ENCODE assay signal across 10 mouse cellular contexts in the genomic region with DNA sequence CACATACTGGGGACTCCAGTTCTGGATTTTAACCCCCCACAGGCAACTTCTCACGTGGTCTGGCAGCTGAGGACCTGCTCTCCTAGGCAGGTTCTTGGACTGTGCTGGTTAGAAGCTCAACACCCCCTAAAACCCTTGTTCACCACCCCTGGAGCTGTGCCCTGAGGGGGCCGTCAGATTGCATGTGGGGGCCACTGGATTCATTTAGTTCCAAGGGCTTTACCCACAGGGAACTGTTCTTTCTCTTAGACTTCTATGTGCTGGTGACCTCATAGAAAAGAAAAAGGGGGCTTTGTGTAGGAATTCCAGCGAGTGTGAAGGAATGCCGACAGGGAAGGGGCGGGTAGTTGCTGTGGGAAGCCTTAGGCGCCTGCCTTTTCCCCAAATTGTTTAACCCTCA. TPM values are rescaled to one million over a fixed set of nuclear protein-coding genes. Genes with fewer than 3 reads are reported as not detected.
A peak's percentile ranks its signal among the peaks of the same experiment; 100 is the strongest.
DNase-seq lines count a peak whose midpoint lies in the region; ATAC-seq and TF ChIP-seq lines count a peak whose summit lies in the region.
"Had no signal": no experiment of that assay in that cellular context is flagged by ENCODE, and none has a peak within 500 bp of the region (broad histone marks: within the 10 kb centered on the region; RNA-seq: fewer than 3 reads in every experiment).

No protein-coding gene starts in this region.

- TF ChIP-seq EP300 in stomach, postnatal 0 days (optimal IDR thresholded peaks at IDR 0.05), result no peak

- no peak for ATAC-seq in neural tube, embryonic 11.5 days (ENCODE audit: insufficient read depth, low FRiP score, low TSS enrichment)
- peak; percentile 49 for ATAC-seq in limb, embryonic 12.5 days (ENCODE audit: insufficient number of reproducible peaks, insufficient read depth, low FRiP score, low TSS enrichment, low read depth)
- no peak for ATAC-seq in stomach, postnatal 0 days (ENCODE audit: low FRiP score, low TSS enrichment)
- ATAC-seq: liver, embryonic 12.5 days had no signal

- H3K27ac ChIP-seq in neural tube, embryonic 11.5 days (ENCODE audit: low read depth, low read length), result no peak overlapping the region
- peak overlapping the region; percentile 85 for H3K27ac ChIP-seq in limb, embryonic 12.5 days
- peak overlapping the region; percentile 56 for H3K27ac ChIP-seq in stomach, postnatal 0 days (replicated peaks)
- H3K27ac ChIP-seq: liver, embryonic 12.5 days had no signal

- H3K36me3 ChIP-seq in neural tube, embryonic 11.5 days (ENCODE audit: control insufficient read depth, insufficient read depth, low read length), result no peaks in the 10 kb centered on the region
- peaks cover 27% of the 10 kb centered on the region for H3K36me3 ChIP-seq in limb, embryonic 12.5 days
- H3K36me3 ChIP-seq in stomach, postnatal 0 days (ENCODE audit: control insufficient read depth, insufficient read depth, low read length), result no peaks in the 10 kb centered on the region; the same call in 1 of the 2 replicates

- peaks cover 21% of the 10 kb centered on the region for H3K4me1 ChIP-seq in neural tube, embryonic 11.5 days (ENCODE audit: control insufficient read depth, insufficient read depth, low read length)
- H3K4me1 ChIP-seq in limb, embryonic 12.5 days (replicated peaks), result peaks cover 41% of the 10 kb centered on the region
- H3K4me1 ChIP-seq in stomach, postnatal 0 days (replicated peaks; ENCODE audit: control insufficient read depth, insufficient read depth), result peaks cover 8% of the 10 kb centered on the region

- TF ChIP-seq CTCF in stomach, postnatal 0 days (IDR thresholded peaks at IDR 0.05; ENCODE audit: low read depth), result no peak

- 0 out of 2 replicates have a peak overlapping the region, but pooled peaks have one; percentile 1 for H3K9ac ChIP-seq in neural tube, embryonic 11.5 days (ENCODE audit: low read length)
- H3K9ac ChIP-seq in limb, embryonic 12.5 days (replicated peaks), result no peak overlapping the region
- H3K9ac ChIP-seq in stomach, postnatal 0 days (ENCODE audit: low read length), result no peak overlapping the region
- H3K9ac ChIP-seq: liver, embryonic 12.5 days had no signal

- no peaks in the 10 kb centered on the region for H3K9me3 ChIP-seq in neural tube, embryonic 11.5 days (ENCODE audit: control insufficient read depth, low read length)
- H3K9me3 ChIP-seq in limb, embryonic 12.5 days, result no peaks in the 10 kb centered on the region
- no peaks in the 10 kb centered on the region for H3K9me3 ChIP-seq in stomach, postnatal 0 days (ENCODE audit: control insufficient read depth, low read length)
- H3K9me3 ChIP-seq: liver, embryonic 12.5 days had no signal

- WGBS in neural tube, embryonic 11.5 days, result 20% methylated on average over 6 of the region's 6 CpGs
- 35% methylated on average over 6 of the region's 6 CpGs for WGBS in limb, embryonic 12.5 days
- 35% methylated on average over 6 of the region's 6 CpGs for WGBS in stomach, postnatal 0 days

- H3K4me2 ChIP-seq in neural tube, embryonic 11.5 days (ENCODE audit: low read depth), result no peak overlapping the region
- H3K4me2 ChIP-seq in limb, embryonic 12.5 days, result peak overlapping the region; percentile 37
- H3K4me2 ChIP-seq in stomach, postnatal 0 days (replicated peaks; ENCODE audit: low read depth), result no peak overlapping the region
- H3K4me2 ChIP-seq: liver, embryonic 12.5 days had no signal

- no peaks in the 10 kb centered on the region for H3K27me3 ChIP-seq in neural tube, embryonic 11.5 days (ENCODE audit: control insufficient read depth, insufficient read depth, low read length)
- no peaks in the 10 kb centered on the region for H3K27me3 ChIP-seq in limb, embryonic 12.5 days
- no peaks in the 10 kb centered on the region for H3K27me3 ChIP-seq in stomach, postnatal 0 days (ENCODE audit: control insufficient read depth, insufficient read depth, low read length)

- peak; percentile 48 for DNase-seq in embryo, embryonic 10 days (ENCODE audit: low spot score)
- no peak for DNase-seq in embryo, embryonic 9.5 days (ENCODE audit: extremely low spot score)
- DNase-seq in neural tube, embryonic 11.5 days (ENCODE audit: low spot score), result peak; percentile 38
- no peak for DNase-seq in neural tube, embryonic 10.5 days (ENCODE audit: extremely low spot score, low spot score)
- no peak for DNase-seq in stomach, postnatal 0 days (ENCODE audit: low spot score)
- no peak for DNase-seq in cerebellum, adult 8-10 months
- no peak for DNase-seq in MN1 (ENCODE audit: low spot score)
- DNase-seq: thymus, postnatal 25 days had no signal

- H3K4me3 ChIP-seq in neural tube, embryonic 11.5 days (ENCODE audit: low read depth, low read length), result no peak overlapping the region
- H3K4me3 ChIP-seq in limb, embryonic 12.5 days (replicated peaks), result no peak overlapping the region
- no peak overlapping the region for H3K4me3 ChIP-seq in stomach, postnatal 0 days (ENCODE audit: low read depth, low read length)
- H3K4me3 ChIP-seq: liver, embryonic 12.5 days had no signal

RNA-seq across cellular contexts. Expression of gene Nek6, which starts 4.0 kb away (rescaled TPM):
- polyA plus RNA-seq in neural tube, embryonic 11.5 days (2014; fragmentation: Nextera tagmentation; extraction: Ambion mirVana), result 75.1 and 85.6 TPM in 2 replicates
- polyA plus RNA-seq in limb, embryonic 12.5 days (2016; fragmentation: Nextera tagmentation; extraction: Ambion mirVana), result 140 and 159 TPM in 2 replicates
- 43.7 and 43.8 TPM in 2 replicates for polyA plus RNA-seq in stomach, postnatal 0 days (2015; fragmentation: Nextera tagmentation; extraction: Ambion mirVana)

Comparison
In these comparisons a context has a peak if more than half of its experiments do, and no peak if none do; other contexts are left out.
1. DNase-seq: peak in embryo, embryonic 10 days (single experiment) and neural tube, embryonic 11.5 days (single experiment); none in embryo, embryonic 9.5 days (single experiment), neural tube, embryonic 10.5 days (single experiment), stomach, postnatal 0 days (single experiment), cerebellum, adult 8-10 months (single experiment) and MN1 (single experiment).